Mouse (Mus musculus): ENCODE measurements around the gene Irs2. TPM values are rescaled to one million over a fixed set of nuclear protein-coding genes. Genes with fewer than 3 reads are reported as not detected.

Gene Irs2
- total and polyA plus RNA-seq, 2 experiments from 2014 or later: 1.6 to 39.3 TPM

DNA sequence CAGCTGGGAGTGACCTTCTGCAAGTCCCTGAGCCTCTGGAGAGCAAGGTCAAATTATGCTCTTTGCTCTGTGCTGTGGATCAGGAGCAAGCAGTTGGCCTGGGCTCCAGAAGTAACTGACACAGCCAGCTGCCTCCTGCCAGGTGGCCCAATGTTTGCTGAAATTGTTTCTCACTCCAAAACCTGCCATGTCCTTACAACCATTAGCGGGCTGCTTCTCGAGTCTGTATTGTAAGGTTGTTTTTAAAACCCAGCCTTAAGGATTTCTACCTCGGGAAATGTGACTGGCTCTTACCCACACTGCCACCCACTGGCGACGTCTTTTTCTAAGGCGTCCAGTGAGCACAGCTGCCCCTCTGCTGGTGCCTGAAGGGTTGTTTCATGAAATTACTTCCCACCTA is 5.0 kb upstream of the Irs2 start:
- no peak overlapping the region for H3K4me3 ChIP-seq (ENCODE audit: low read depth, low read length)
- H3K27me3 ChIP-seq (ENCODE audit: control insufficient read depth, insufficient read depth, low read length): no peaks in the 10 kb centered on the region
- peaks cover 10% of the 10 kb centered on the region; the same call in 1 of the 2 replicates for H3K4me1 ChIP-seq (ENCODE audit: control insufficient read depth, insufficient read depth)
- WGBS: under 1% methylated on average over 6 of the region's 6 CpGs
- H3K9me3 ChIP-seq (replicated peaks; ENCODE audit: control insufficient read depth, low read length): no peaks in the 10 kb centered on the region
- TF ChIP-seq CTCF (IDR thresholded peaks at IDR 0.05; ENCODE audit: low read depth) (peak; percentile 73), EP300 (IDR thresholded peaks at IDR 0.05; ENCODE audit: low read depth) (no peak)
- ATAC-seq (ENCODE audit: insufficient read depth, low read depth) (no peak), DNase-seq (ENCODE audit: low spot score) (peak; percentile 71)
- H3K27ac ChIP-seq (ENCODE audit: low read depth): peak overlapping the region; percentile 70
- no peak overlapping the region for H3K9ac ChIP-seq (replicated peaks; ENCODE audit: low read depth, low read length)
- no peak overlapping the region for H3K4me2 ChIP-seq (ENCODE audit: low read depth, low read length)
- no peaks in the 10 kb centered on the region for H3K36me3 ChIP-seq (replicated peaks; ENCODE audit: control insufficient read depth, insufficient read depth, low read length)

DNA sequence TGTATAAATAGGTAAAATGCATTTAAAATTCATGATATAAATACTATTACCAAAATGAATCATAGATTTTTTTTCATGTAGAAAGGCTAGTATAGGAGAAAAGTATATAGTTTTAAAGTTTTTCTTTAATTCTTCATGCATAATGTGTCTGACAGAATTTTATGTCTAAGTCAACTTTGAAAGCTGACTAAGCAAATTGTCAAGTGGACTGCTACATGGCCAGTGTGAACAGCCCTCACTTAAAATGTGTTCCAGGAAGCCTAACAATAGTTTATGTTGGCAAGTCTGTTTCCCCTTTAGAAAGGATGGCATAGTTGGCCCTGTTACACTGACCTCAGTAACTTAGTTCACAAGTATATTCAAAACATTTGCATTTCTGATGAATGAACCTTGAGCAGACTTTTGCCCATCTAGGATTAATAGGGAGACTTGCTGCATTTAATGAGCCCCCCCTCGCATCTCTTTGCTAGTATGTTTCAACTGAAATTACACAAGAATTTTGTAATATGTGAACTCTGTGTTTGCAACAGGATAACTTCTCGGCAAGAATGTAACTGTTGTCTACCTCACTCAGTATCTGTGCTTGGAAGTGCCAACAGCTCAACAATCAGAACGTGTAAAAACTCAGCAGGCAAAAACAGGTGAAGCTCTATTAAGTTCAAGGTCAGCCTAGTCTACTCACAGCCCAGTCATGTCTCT is 3.7 kb upstream of the Irs2 start:
- TF ChIP-seq CTCF (IDR thresholded peaks at IDR 0.05; ENCODE audit: low read depth) (no peak), EP300 (IDR thresholded peaks at IDR 0.05; ENCODE audit: low read depth) (no peak)
- Histone ChIP-seq H3K27me3 (ENCODE audit: control insufficient read depth, insufficient read depth, low read length) (no peaks in the 10 kb centered on the region), H3K9me3 (replicated peaks; ENCODE audit: control insufficient read depth, low read length) (no peaks in the 10 kb centered on the region), H3K4me1 (ENCODE audit: control insufficient read depth, insufficient read depth) (peaks cover 10% of the 10 kb centered on the region; the same call in 1 of the 2 replicates), H3K36me3 (replicated peaks; ENCODE audit: control insufficient read depth, insufficient read depth, low read length) (no peaks in the 10 kb centered on the region), H3K4me2 (ENCODE audit: low read depth, low read length) (no peak overlapping the region), H3K27ac (ENCODE audit: low read depth) (peak overlapping the region; percentile 67), H3K9ac (replicated peaks; ENCODE audit: low read depth, low read length) (no peak overlapping the region), H3K4me3 (ENCODE audit: low read depth, low read length) (no peak overlapping the region)
- no peak for ATAC-seq (ENCODE audit: insufficient read depth, low read depth)
- no peak for DNase-seq (ENCODE audit: low spot score)
- 45% methylated on average over 3 of the region's 3 CpGs for WGBS

DNA sequence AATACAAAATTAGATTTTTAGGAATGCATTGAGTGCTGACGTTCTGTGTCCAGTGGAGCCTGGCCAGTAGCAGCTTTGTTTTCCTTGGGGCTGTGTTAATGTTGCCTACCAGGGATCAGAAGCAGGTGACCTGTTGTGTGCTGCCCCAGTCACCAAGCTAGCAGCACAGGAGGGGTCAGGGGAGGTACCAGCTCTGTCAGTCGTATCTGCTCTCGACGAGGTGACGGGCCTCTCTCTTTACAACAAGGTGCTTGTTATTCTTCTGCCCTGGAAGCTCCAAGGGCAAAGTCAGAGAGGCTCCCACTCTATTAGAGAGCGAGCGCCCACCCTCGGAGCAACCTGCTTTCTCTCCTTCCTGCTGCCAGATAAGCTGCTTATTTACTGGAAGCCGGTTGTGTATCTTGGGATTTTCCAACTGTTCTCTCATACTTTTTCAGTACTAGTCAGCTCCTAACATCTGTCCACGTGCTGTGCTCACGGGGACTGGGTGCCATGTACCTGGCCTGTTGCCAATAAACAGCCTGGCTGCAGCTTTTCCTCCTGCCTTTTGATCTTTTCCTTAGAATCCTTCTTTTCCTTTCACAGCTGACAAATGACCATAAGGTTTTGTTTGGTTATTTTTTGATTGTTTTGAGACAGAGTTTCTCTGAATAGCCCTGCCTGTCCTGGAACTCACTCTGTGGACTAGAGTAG is 2.8 kb upstream of the Irs2 start:
- DNase-seq (ENCODE audit: low spot score): no peak
- TF ChIP-seq EP300 (IDR thresholded peaks at IDR 0.05; ENCODE audit: low read depth) (no peak), CTCF (IDR thresholded peaks at IDR 0.05; ENCODE audit: low read depth) (no peak)
- Histone ChIP-seq H3K4me3 (ENCODE audit: low read depth, low read length) (no peak overlapping the region), H3K4me2 (ENCODE audit: low read depth, low read length) (no peak overlapping the region), H3K4me1 (ENCODE audit: control insufficient read depth, insufficient read depth) (peaks cover 18% of the 10 kb centered on the region; the same call in 1 of the 2 replicates), H3K27ac (ENCODE audit: low read depth) (peak overlapping the region; percentile 100), H3K27me3 (ENCODE audit: control insufficient read depth, insufficient read depth, low read length) (peaks cover 5% of the 10 kb centered on the region; the same call in 1 of the 2 replicates), H3K9me3 (replicated peaks; ENCODE audit: control insufficient read depth, low read length) (no peaks in the 10 kb centered on the region), H3K9ac (replicated peaks; ENCODE audit: low read depth, low read length) (no peak overlapping the region), H3K36me3 (replicated peaks; ENCODE audit: control insufficient read depth, insufficient read depth, low read length) (no peaks in the 10 kb centered on the region; the same call in 1 of the 2 replicates)
- WGBS: 5% methylated on average over 11 of the region's 11 CpGs
- no peak for ATAC-seq (ENCODE audit: insufficient read depth, low read depth)

DNA sequence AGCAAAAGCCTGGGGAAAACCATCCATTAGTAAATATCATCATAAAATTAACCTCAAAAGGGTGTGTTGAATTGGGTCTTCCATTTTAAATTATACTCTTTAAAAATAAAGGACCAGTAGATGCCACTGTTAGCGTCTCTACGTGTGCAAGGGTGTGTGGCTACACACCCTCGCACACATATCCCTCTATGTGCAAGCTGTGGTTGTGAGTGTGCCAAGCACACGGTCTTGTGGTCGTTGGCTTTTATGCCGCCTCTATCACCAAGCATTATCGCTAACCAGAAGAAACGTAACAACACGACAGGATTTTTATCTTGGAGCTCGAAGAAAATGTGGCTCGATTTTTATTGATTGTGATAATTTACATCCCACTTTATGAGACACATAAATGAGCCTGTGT is 2.1 kb upstream of the Irs2 start:
- Histone ChIP-seq H3K4me1 (ENCODE audit: control insufficient read depth, insufficient read depth) (peaks cover 24% of the 10 kb centered on the region; the same call in 1 of the 2 replicates), H3K36me3 (replicated peaks; ENCODE audit: control insufficient read depth, insufficient read depth, low read length) (peaks cover 6% of the 10 kb centered on the region), H3K9me3 (replicated peaks; ENCODE audit: control insufficient read depth, low read length) (no peaks in the 10 kb centered on the region), H3K4me2 (ENCODE audit: low read depth, low read length) (no peak overlapping the region), H3K9ac (replicated peaks; ENCODE audit: low read depth, low read length) (0 out of 2 replicates have a peak overlapping the region, but pooled peaks have one; percentile 96), H3K4me3 (ENCODE audit: low read depth, low read length) (no peak overlapping the region), H3K27ac (ENCODE audit: low read depth) (peak overlapping the region; percentile 100), H3K27me3 (ENCODE audit: control insufficient read depth, insufficient read depth, low read length) (peaks cover 5% of the 10 kb centered on the region; the same call in 1 of the 2 replicates)
- no peak for TF ChIP-seq CTCF (IDR thresholded peaks at IDR 0.05; ENCODE audit: low read depth)
- TF ChIP-seq EP300 (IDR thresholded peaks at IDR 0.05; ENCODE audit: low read depth): no peak
- WGBS: 48% methylated on average over 11 of the region's 11 CpGs
- ATAC-seq (ENCODE audit: insufficient read depth, low read depth) (no peak), DNase-seq (ENCODE audit: low spot score) (no peak)

DNA sequence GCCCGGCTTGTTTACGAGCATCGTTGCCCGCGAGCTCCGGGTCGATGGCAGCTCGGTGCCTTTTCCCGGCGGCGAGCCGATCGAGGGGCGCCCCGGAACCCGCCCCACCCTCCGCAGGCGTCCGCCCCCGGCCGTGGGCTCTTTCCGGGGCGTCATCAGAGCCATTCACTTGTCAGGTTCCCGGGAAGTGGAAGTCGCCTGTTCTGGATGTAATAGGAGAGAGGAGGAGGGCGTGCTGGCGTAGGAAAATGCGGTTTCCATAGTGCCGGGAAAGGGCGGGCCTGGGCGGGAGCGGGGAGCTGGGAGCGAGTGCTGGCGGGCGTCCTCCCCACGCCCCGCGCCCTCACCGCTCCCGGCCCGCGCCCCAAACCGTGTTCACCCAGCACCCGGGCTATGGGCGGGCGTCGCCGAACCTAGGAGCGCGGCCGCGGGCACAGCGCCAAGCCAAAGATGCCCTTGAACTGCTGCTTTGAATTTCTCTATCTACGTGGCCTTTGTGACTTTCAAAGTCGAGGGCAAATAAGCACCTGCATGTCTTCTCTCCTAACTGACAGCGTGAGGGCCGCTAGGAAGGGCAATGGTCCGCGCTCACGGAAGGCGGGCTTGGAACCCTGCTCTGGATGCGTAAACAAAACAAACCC is 1.3 kb upstream of the Irs2 start:
- H3K36me3 ChIP-seq (replicated peaks; ENCODE audit: control insufficient read depth, insufficient read depth, low read length): peaks cover 13% of the 10 kb centered on the region
- H3K4me3 ChIP-seq (ENCODE audit: low read depth, low read length): peak overlapping the region; percentile 88
- DNase-seq (ENCODE audit: low spot score) (peak; percentile 93), ATAC-seq (ENCODE audit: insufficient read depth, low read depth) (peak; percentile 69)
- H3K4me2 ChIP-seq (ENCODE audit: low read depth, low read length): peak overlapping the region; percentile 85
- peaks cover 5% of the 10 kb centered on the region; the same call in 1 of the 2 replicates for H3K27me3 ChIP-seq (ENCODE audit: control insufficient read depth, insufficient read depth, low read length)
- H3K4me1 ChIP-seq (ENCODE audit: control insufficient read depth, insufficient read depth): peaks cover 32% of the 10 kb centered on the region; the same call in 1 of the 2 replicates
- peak overlapping the region; percentile 100 for H3K27ac ChIP-seq (ENCODE audit: low read depth)
- under 1% methylated on average over 46 of the region's 62 CpGs for WGBS
- H3K9me3 ChIP-seq (replicated peaks; ENCODE audit: control insufficient read depth, low read length): no peaks in the 10 kb centered on the region
- peak overlapping the region; percentile 96 for H3K9ac ChIP-seq (replicated peaks; ENCODE audit: low read depth, low read length)
- TF ChIP-seq CTCF (IDR thresholded peaks at IDR 0.05; ENCODE audit: low read depth) (no peak), EP300 (IDR thresholded peaks at IDR 0.05; ENCODE audit: low read depth) (0 out of 2 replicates have a peak, but pooled peaks have one; percentile 23)

Data from heart, postnatal 0 days (tissue).